7 mouse cellular contexts compared by ENCODE assay signal in the genomic region with DNA sequence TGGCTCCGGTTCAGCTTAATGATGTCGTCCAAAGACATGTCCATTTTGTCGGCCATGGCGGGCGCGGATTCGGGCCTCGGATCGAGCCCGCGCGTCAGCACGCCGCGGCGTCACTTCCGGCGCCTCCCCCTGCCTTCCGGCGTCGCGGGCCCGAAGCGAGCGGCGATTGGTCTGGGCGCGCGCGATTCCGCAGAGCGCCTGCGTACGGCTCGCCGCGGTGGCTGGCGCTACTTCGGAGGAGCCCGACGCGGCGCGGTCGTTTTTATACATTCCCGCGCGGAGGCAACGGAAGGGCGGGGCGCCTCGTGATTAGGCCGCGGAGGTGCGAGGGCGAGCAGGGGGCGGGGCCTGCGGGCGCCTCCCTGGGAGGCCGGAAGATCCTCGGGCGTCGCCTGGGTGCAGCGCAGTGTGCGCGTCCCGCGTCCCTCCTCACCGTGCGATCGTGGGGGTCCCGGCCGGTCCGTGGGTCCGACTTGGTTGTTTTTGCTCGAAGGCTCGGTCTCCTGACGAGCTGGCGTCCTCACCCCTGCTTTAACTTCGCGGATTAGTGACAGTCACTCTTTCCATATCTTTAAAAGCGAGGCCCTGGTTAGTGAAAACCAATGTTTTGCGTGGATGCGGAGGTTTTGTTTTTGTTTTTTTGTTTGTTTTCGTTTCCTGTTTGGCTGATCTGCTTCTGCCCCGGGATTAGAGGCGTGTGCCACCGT. TPM values are rescaled to one million over a fixed set of nuclear protein-coding genes. Genes with fewer than 3 reads are reported as not detected.
DNase-seq lines count a peak whose midpoint lies in the region; ATAC-seq lines count a peak whose summit lies in the region.

A gene (minus strand): TSS at position 83 of the 707 bp plus-strand sequence.
A gene (plus strand): TSS at position 139 of the 707 bp plus-strand sequence.

- intact Hi-C loops in left cerebral cortex, postnatal 36 days (cut with DNase I), result no loop called here

- under 1% methylated on average over 87 of the region's 88 CpGs for whole genome bisulfite sequencing in intestine, embryonic 16.5 days
- under 1% methylated on average over 87 of the region's 88 CpGs for WGBS in midbrain, embryonic 11.5 days

- H3K9ac ChIP-seq in intestine, embryonic 16.5 days (ENCODE audit: low read depth, low read length), result peak within 1 kb of the TSS; percentile 99
- peak within 1 kb of the TSS; percentile 99 for H3K9ac ChIP-seq in midbrain, embryonic 11.5 days (ENCODE audit: low read length)

- no peaks in the 10 kb centered on the region for H3K27me3 ChIP-seq in intestine, embryonic 16.5 days (replicated peaks; ENCODE audit: control insufficient read depth, insufficient read depth, low read length)
- no peaks in the 10 kb centered on the region for H3K27me3 ChIP-seq in midbrain, embryonic 11.5 days (ENCODE audit: control insufficient read depth, insufficient read depth, low read length)

- peak; percentile 99 for ATAC-seq in intestine, embryonic 16.5 days
- peak; percentile 98 for ATAC-seq in midbrain, embryonic 11.5 days (ENCODE audit: low FRiP score)

- peak within 1 kb of the TSS; percentile 92 for H3K4me2 ChIP-seq in intestine, embryonic 16.5 days (ENCODE audit: low read depth, low read length)
- peak within 1 kb of the TSS; percentile 96 for H3K4me2 ChIP-seq in midbrain, embryonic 11.5 days

- peaks cover 24% of the 10 kb centered on the region for H3K4me1 ChIP-seq in intestine, embryonic 16.5 days (ENCODE audit: control insufficient read depth, insufficient read depth, low read length)
- H3K4me1 ChIP-seq in midbrain, embryonic 11.5 days (ENCODE audit: control insufficient read depth, insufficient read depth, low read length), result peaks cover 15% of the 10 kb centered on the region

- peaks cover 25% of the 10 kb centered on the region for H3K36me3 ChIP-seq in intestine, embryonic 16.5 days (ENCODE audit: control insufficient read depth, insufficient read depth, low read length)
- H3K36me3 ChIP-seq in midbrain, embryonic 11.5 days (ENCODE audit: control insufficient read depth, insufficient read depth, low read length), result peaks cover 28% of the 10 kb centered on the region

- H3K4me3 ChIP-seq in intestine, embryonic 16.5 days (ENCODE audit: low read length), result peak within 1 kb of the TSS; percentile 94
- H3K4me3 ChIP-seq in midbrain, embryonic 11.5 days (ENCODE audit: low read depth, low read length), result peak within 1 kb of the TSS; percentile 100

- peak; percentile 89 for DNase-seq in adrenal gland, adult 8-10 months
- peak; percentile 93 for DNase-seq in embryo, embryonic 9.5 days (ENCODE audit: extremely low spot score)
- peak; percentile 94 to 96 for DNase-seq in gastrocnemius, postnatal 4 days (ENCODE audit: low spot score in 2 of 2)
- DNase-seq in left cerebral cortex, postnatal 36 days (ENCODE audit: low spot score in 2 of 2), result peak; percentile 92 to 94
- DNase-seq in midbrain, embryonic 11.5 days (ENCODE audit: low spot score, missing footprints), result peak; percentile 99
- peak; percentile 91 for DNase-seq in skeletal muscle tissue, adult 2 months (ENCODE audit: low read depth, low spot score)

- no peaks in the 10 kb centered on the region for H3K9me3 ChIP-seq in intestine, embryonic 16.5 days (ENCODE audit: control insufficient read depth, low read length)
- no peaks in the 10 kb centered on the region for H3K9me3 ChIP-seq in midbrain, embryonic 11.5 days (ENCODE audit: control insufficient read depth, low read length)

- H3K27ac ChIP-seq in intestine, embryonic 16.5 days (ENCODE audit: low read length), result peak within 1 kb of the TSS; percentile 89
- H3K27ac ChIP-seq in midbrain, embryonic 11.5 days (ENCODE audit: low read depth, low read length), result peak within 1 kb of the TSS; percentile 77

RNA-seq across cellular contexts. Expression of the first gene that starts in this region (rescaled TPM):
- 100 to 1,000 TPM in 1 of 4 experiments, 10 to 100 TPM in 3; 52.1 to 102 (median 72.7) TPM for total RNA-seq in adrenal gland, adult 8-10 months (2022)
- total RNA-seq in gastrocnemius, postnatal 4 days (2021), result 100 to 1,000 TPM; 112 to 113 TPM
- 19.6 and 86.6 TPM in 2 replicates for polyA plus RNA-seq in intestine, embryonic 16.5 days (2015; fragmentation: Nextera tagmentation; extraction: Ambion mirVana)
- 10 to 100 TPM; 59.7 to 67.5 TPM for total RNA-seq in left cerebral cortex, postnatal 36 days (2021)
- 820 and 827 TPM in 2 replicates for polyA plus RNA-seq in midbrain, embryonic 11.5 days (2014; fragmentation: Nextera tagmentation; extraction: Ambion mirVana)

RNA-seq across cellular contexts. Expression of the second gene that starts in this region (rescaled TPM):
- 100 to 1,000 TPM in 2 of 4 experiments, 10 to 100 TPM in 2; 90.3 to 112 (median 98.6) TPM for total RNA-seq in adrenal gland, adult 8-10 months (2022)
- total RNA-seq in gastrocnemius, postnatal 4 days (2021), result 10 to 100 TPM; 72.5 to 86.2 TPM
- 164 and 171 TPM in 2 replicates for polyA plus RNA-seq in intestine, embryonic 16.5 days (2015; fragmentation: Nextera tagmentation; extraction: Ambion mirVana)
- total RNA-seq in left cerebral cortex, postnatal 36 days (2021), result 10 to 100 TPM; 91.4 to 99.7 TPM
- 178 and 204 TPM in 2 replicates for polyA plus RNA-seq in midbrain, embryonic 11.5 days (2014; fragmentation: Nextera tagmentation; extraction: Ambion mirVana)

Comparison
In these comparisons a context has a peak if more than half of its experiments do, and no peak if none do; other contexts are left out.
1. Peak in every context shown above with its lines: DNase-seq, ATAC-seq, H3K4me3 ChIP-seq and H3K27ac ChIP-seq.